ENCODE assay signal across 9 mouse cellular contexts in the genomic region with DNA sequence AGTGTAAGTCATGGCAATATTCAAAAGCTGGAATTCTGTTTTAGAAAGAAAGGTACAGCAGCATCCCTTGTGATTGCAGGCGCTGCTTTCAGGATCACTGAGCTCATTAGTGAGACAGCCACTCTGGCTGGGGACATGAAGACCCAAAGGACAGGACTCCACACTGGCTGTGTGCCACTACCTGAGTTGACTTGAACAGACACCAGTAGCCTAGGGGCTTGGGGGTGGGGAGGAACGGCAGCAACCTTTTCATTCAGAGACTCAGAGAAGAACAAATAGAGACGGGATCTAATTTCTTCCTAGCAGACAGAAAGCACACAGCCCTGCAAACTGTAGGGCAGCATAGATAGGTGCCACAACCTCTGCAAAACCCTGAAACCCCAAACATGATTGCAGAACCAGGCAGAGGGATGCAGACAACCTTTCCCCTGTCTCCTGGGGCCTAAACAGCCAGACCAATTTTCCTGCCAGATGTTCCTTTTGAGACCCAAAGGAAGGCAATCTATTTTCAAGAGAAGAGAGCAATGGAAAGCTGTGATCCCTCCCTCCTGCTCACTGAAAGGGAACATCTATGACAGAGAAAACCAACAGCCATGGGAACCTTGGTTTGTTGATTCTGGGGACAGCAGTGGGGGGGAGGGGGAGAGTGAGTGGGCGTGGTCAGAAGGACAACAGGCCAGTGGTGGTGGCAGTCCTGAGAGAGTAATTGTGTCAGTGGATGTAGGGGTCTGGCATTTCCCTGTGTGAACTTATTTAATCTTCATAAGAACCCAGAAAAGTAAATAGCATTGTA. TPM values are rescaled to one million over a fixed set of nuclear protein-coding genes. Genes with fewer than 3 reads are reported as not detected.
DNase-seq lines count a peak whose midpoint lies in the region; ATAC-seq and TF ChIP-seq lines count a peak whose summit lies in the region.
"Had no signal": no experiment of that assay in that cellular context is flagged by ENCODE, and none has a peak within 500 bp of the region (broad histone marks: within the 10 kb centered on the region; RNA-seq: fewer than 3 reads in every experiment).

No protein-coding gene starts in this region.

- 0 out of 2 replicates have a peak, but pooled peaks have one; percentile 6 for TF ChIP-seq EP300 in heart, adult 2 months (IDR thresholded peaks at IDR 0.05; ENCODE audit: insufficient read depth, low read depth, low read length)

- intact Hi-C loops in heart, adult 2 months (cut with DNase I), result loop anchor here (5.0 kb wide), 1 partner anchor 72 kb away; no protein-coding TSS in a partner anchor
- intact Hi-C loops in left cerebral cortex, postnatal 36 days (cut with DNase I), result no loop called here

- TF ChIP-seq POLR2A in cerebellum, adult 2 months (IDR thresholded peaks at IDR 0.05; ENCODE audit: borderline replicate concordance, insufficient read depth, low read length), result no peak
- no peak for TF ChIP-seq POLR2A in heart, adult 2 months (IDR thresholded peaks at IDR 0.05; ENCODE audit: insufficient read depth, low read depth, low read length)

- no peaks in the 10 kb centered on the region for H3K27me3 ChIP-seq in kidney, embryonic 14.5 days (ENCODE audit: control insufficient read depth, insufficient read depth, low read length)
- H3K27me3 ChIP-seq in cerebellum, adult 2 months (ENCODE audit: control insufficient read depth, insufficient read depth, low read length), result no peaks in the 10 kb centered on the region
- H3K27me3 ChIP-seq in heart, adult 2 months (ENCODE audit: control insufficient read depth, insufficient read depth, low read length), result no peaks in the 10 kb centered on the region

- no peaks in the 10 kb centered on the region for H3K79me2 ChIP-seq in heart, adult 2 months (replicated peaks; ENCODE audit: control insufficient read depth, insufficient read depth, low read length)

- no peak overlapping the region for H3K4me2 ChIP-seq in kidney, embryonic 14.5 days (replicated peaks; ENCODE audit: low read depth, low read length)

- H3K9ac ChIP-seq in kidney, embryonic 14.5 days (ENCODE audit: low read depth, low read length), result no peak overlapping the region
- peak overlapping the region; percentile 27; the same call in 1 of the 2 replicates for H3K9ac ChIP-seq in heart, adult 2 months (ENCODE audit: low read depth, low read length)

- no peak for TF ChIP-seq CTCF in cerebellum, adult 2 months (IDR thresholded peaks at IDR 0.05; ENCODE audit: borderline replicate concordance, insufficient read depth, low read depth, low read length)
- TF ChIP-seq CTCF in heart, adult 2 months (IDR thresholded peaks at IDR 0.05), result no peak

- H3K27ac ChIP-seq in kidney, embryonic 14.5 days (ENCODE audit: low read depth, low read length), result peak overlapping the region; percentile 13; the same call in 1 of the 2 replicates
- H3K27ac ChIP-seq in cerebellum, adult 2 months (ENCODE audit: insufficient read depth, low read length), result peak overlapping the region; percentile 43; the same call in 1 of the 2 replicates
- H3K27ac ChIP-seq in heart, adult 2 months, result peak overlapping the region; percentile 81

- WGBS in kidney, embryonic 14.5 days, result 27% methylated on average over 4 of the region's 4 CpGs
- WGBS in cerebellum, adult 2 months, result 50% methylated on average over 4 of the region's 4 CpGs
- 16% methylated on average over 4 of the region's 4 CpGs for WGBS in heart, adult 2 months

- no peaks in the 10 kb centered on the region for H3K9me3 ChIP-seq in kidney, embryonic 14.5 days (ENCODE audit: control insufficient read depth, low read length)
- H3K9me3 ChIP-seq: G1E had no signal

- DNase-seq in kidney, adult 18-20 months, result no peak
- peak; percentile 40 to 49 for DNase-seq in cerebellum, adult 2 months
- peak; percentile 57 to 64 for DNase-seq in heart, adult 2 months
- DNase-seq in mesoderm, embryonic 11.5 days (ENCODE audit: low read depth, low spot score), result peak; percentile 34
- DNase-seq in spleen, postnatal 4 days (ENCODE audit: low spot score in 2 of 2), result no peak
- DNase-seq in left cerebral cortex, postnatal 36 days (ENCODE audit: low spot score in 2 of 2), result no peak

- H3K4me3 ChIP-seq in kidney, embryonic 14.5 days (ENCODE audit: low read length), result no peak overlapping the region
- no peak overlapping the region for H3K4me3 ChIP-seq in cerebellum, adult 2 months (replicated peaks; ENCODE audit: insufficient read depth, low read depth, low read length)
- no peak overlapping the region for H3K4me3 ChIP-seq in heart, adult 2 months

- ATAC-seq in kidney, embryonic 14.5 days (ENCODE audit: low FRiP score, low TSS enrichment), result peak; percentile 54
- ATAC-seq in erythroblast, adult 5-6 weeks (replicated peaks; ENCODE audit: low FRiP score, poor library complexity, severe bottlenecking), result no peak

- no peaks in the 10 kb centered on the region for H3K36me3 ChIP-seq in kidney, embryonic 14.5 days (ENCODE audit: control insufficient read depth, insufficient read depth, low read length)
- H3K36me3 ChIP-seq in heart, adult 2 months (ENCODE audit: control insufficient read depth, insufficient read depth, low read length), result peaks cover 22% of the 10 kb centered on the region
- H3K36me3 ChIP-seq: G1E had no signal

- peaks cover 19% of the 10 kb centered on the region for H3K4me1 ChIP-seq in kidney, embryonic 14.5 days (ENCODE audit: control insufficient read depth, insufficient read depth, low read length)
- peaks cover 5% of the 10 kb centered on the region; the same call in 1 of the 2 replicates for H3K4me1 ChIP-seq in cerebellum, adult 2 months (ENCODE audit: control insufficient read depth, insufficient read depth, low read length)
- H3K4me1 ChIP-seq in heart, adult 2 months (ENCODE audit: control insufficient read depth, insufficient read depth, low read length), result peaks cover 18% of the 10 kb centered on the region

RNA-seq across cellular contexts. Expression of gene Ppp1r3c, which starts 57.2 kb away (rescaled TPM):
- polyA plus RNA-seq in kidney, embryonic 14.5 days (2014; fragmentation: Nextera tagmentation; extraction: Ambion mirVana), result 10.1 and 16.7 TPM in 2 replicates
- 24.5 and 26.9 TPM in 2 replicates for polyA plus RNA-seq in cerebellum, adult 2 months (2012; rRNA removed)
- 100 to 1,000 TPM in 1 of 2 experiments, 10 to 100 TPM in 1; 90.4 to 152 TPM for total RNA-seq in heart, adult 2 months (2021)
- 49.7 and 99.7 TPM in 2 replicates for polyA plus RNA-seq in heart, adult 2 months (2012; rRNA removed)
- not detected in 2 replicates for total RNA-seq in erythroblast, adult 5-6 weeks (2015; ENCODE audit: low replicate concordance)
- not detected in 2 replicates for total RNA-seq in erythroblast, adult 5-6 weeks (2017; ENCODE audit: low replicate concordance)
- total RNA-seq in left cerebral cortex, postnatal 36 days (2021), result 10 to 100 TPM; 46.7 to 47.7 TPM
- polyA plus RNA-seq: G1E had no signal

Comparison
In these comparisons a context has a peak if more than half of its experiments do, and no peak if none do; other contexts are left out.
1. H3K27ac ChIP-seq: peak in every context shown above with its lines; median percentile 81 in heart, adult 2 months; 43 in cerebellum, adult 2 months; 13 in kidney, embryonic 14.5 days.
2. DNase-seq: peak in cerebellum, adult 2 months (2 of 2), heart, adult 2 months (2 of 2) and mesoderm, embryonic 11.5 days (single experiment); none in kidney, adult 18-20 months (single experiment), spleen, postnatal 4 days (0 of 2) and left cerebral cortex, postnatal 36 days (0 of 2).
3. RNA of gene Ppp1r3c, which starts 57.2 kb away (total RNA-seq): 90.4 to 152 TPM in heart, adult 2 months and 46.7 to 47.7 TPM in left cerebral cortex, postnatal 36 days; not detected in erythroblast, adult 5-6 weeks; every median in the first group is over 10 times any median in the second.